ENCODE assay signal across 30 mouse cellular contexts in genomic region chr7:26953306-26953705, GRCm38 (mm10). TPM values are rescaled to one million over a fixed set of nuclear protein-coding genes. Genes with fewer than 3 reads are reported as not detected.
"Had no signal": no experiment of that assay in that cellular context is flagged by ENCODE, and none has a peak within 500 bp of the region (broad histone marks: within the 10 kb centered on the region; RNA-seq: fewer than 3 reads in every experiment).

No protein-coding gene starts in this region.

RNA-seq across cellular contexts. Expression of gene Cyp2a22, which starts 14.1 kb away (rescaled TPM):
- total RNA-seq: common myeloid progenitor, adult 5-6 weeks; forebrain, postnatal 0 days; gastrocnemius, adult 18-20 months; gastrocnemius, adult 2 months; gastrocnemius, adult 8-10 months; gastrocnemius, postnatal 10 days; gastrocnemius, postnatal 14 days; gastrocnemius, postnatal 25 days; gastrocnemius, postnatal 36 days; granulocyte monocyte progenitor cell, adult 5-6 weeks; heart, adult 18-20 months; heart, adult 2 months; heart, adult 8-10 months had no signal
- polyA plus RNA-seq: cortical plate, adult 2 months; embryonic facial prominence, embryonic 10.5 days; embryonic facial prominence, embryonic 11.5 days; embryonic facial prominence, embryonic 12.5 days; embryonic facial prominence, embryonic 13.5 days; embryonic facial prominence, embryonic 14.5 days; embryonic facial prominence, embryonic 15.5 days; forebrain, embryonic 10.5 days; forebrain, embryonic 11.5 days; forebrain, embryonic 12.5 days; forebrain, embryonic 13.5 days; forebrain, embryonic 14.5 days; forebrain, embryonic 15.5 days; forebrain, embryonic 16.5 days; forebrain, postnatal 0 days; frontal cortex, adult 2 months; gonadal fat pad, adult 2 months; heart, adult 2 months; heart, embryonic 10.5 days had no signal
